Mouse (Mus musculus) kidney, adult 2 months (tissue): ENCODE measurements around the gene Serpina1a.
"Not testable (repeated sequence)": the region's sequence is repeated elsewhere in the genome, so short reads cannot be mapped to it uniquely, and the experiment has no call there.

Source experiments
- CTCF ChIP-seq: fragments of 200-500 bp; conservative IDR thresholded peaks from 2 replicates; pipeline ENCODE4 v1.5.1; 2011; ENCODE audit warnings: low read depth, mild to moderate bottlenecking, control low read depth, low read length, moderate library complexity, mixed read lengths; ENCODE audit not compliant: insufficient read depth, insufficient read length
- POLR2A ChIP-seq: fragments of 200-500 bp; IDR thresholded peaks from one replicate; pipeline ENCODE4 v1.6.1; 2011; ENCODE audit warnings: low read depth, low read length, control low read depth

GRCm38 (mm10) chr12:103904837-103905340 lies 41.5 kb upstream of the Serpina1a start, which contains the start of gene Serpina1c:
- not testable (repeated sequence) for TF ChIP-seq POLR2A, CTCF
